Mouse (Mus musculus) R1 (cell line): Measurements from ENCODE around the gene Pef1.
A peak's percentile ranks its signal among the peaks of the same experiment; 100 is the strongest.

Experiments used
- DNase-seq: peaks from one replicate; pipeline ENCODE4 v3.0.0-alpha.2; 2018; ENCODE audit warnings: low read depth, low spot score

The Pef1 gene

DNA sequence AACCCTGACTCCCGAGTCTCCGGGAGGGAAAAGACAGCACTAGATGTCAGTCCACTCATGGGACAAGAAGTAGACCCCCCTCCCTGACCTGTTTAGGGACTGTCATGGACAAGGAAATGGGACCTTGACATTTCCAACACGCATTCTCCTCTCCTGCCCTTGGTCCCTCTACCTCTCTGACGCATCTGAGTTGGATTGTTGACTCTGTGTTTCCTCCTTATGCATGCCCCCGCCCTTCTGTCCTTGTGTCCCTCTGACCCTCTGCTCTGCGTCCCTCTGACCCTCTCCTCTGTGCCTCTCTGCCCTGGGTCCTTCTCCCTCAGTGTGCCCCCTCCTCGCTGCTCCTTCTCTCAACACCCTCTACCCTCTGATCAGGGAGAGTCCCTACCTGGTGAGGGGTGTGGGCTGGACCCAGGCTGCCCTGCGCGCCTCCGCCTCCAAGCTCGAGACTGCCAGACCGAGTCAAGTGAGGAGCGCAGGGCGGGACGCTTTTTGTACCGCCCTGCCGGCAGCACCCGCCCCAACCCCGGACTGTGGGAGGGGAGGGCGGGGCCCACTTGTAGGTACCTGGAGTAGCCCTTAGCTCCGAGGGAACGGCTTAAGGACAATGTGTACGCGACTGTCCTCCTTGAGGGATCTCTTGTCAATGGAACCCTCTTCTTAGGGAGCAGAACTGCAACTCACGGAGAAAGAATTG lies 72.1 kb downstream of the Pef1 start:
- DNase-seq: peak; percentile 83

- DNase-seq: peak; percentile 70
These were observed 72.8 kb downstream of the Pef1 start, which contains the start of gene Tinagl1 for GRCm38 (mm10) chr4:130175072-130175711. Gene Tinagl1 (minus strand): TSS chr4:130175122.

GRCm38 (mm10) chr4:130176156-130176720 lies 73.9 kb downstream of the Pef1 start:
- DNase-seq: no peak

GRCm38 (mm10) chr4:130177087-130177486 lies 74.7 kb downstream of the Pef1 start:
- no peak for DNase-seq

- no peak for DNase-seq
These were observed 75.2 kb downstream of the Pef1 start for GRCm38 (mm10) chr4:130177536-130177935.
